ENCODE assay signal across 29 mouse cellular contexts in the genomic region with DNA sequence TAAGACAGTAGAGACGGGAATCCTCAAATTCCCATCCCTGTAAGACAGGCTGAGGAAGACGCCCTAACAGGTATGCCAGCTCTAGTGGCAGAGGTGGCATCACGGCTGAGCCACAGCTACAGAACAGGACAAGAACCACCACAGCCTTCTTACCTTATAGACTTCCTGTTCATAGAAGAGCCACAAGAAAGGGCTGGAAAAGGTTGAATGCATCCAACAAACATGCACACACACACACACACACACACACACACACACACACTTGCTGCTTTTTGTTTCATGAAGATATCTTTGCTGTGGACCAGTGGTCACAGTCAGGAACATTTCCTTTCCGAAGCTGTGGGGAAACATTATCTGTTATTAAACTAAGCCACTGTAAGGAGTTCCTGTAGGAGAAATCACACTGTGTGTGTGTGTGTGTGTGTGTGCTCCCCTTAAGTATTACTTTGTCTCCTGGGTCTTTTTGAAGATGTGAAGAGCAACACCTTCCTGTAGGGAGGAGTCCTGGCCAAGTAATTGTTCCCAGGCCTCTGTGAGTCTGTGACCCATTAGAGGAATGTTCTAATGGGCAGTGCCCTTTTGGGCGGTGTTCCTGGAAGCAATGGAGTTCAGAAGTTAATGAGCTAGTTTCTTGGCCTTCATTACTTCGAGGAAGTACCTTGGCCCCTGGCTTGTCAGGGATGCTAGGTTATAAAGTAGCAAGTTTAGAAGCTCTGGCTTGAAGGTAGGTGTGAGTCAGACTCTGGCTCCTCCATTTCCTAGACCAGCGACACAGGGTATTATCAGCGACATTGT. TPM values are rescaled to one million over a fixed set of nuclear protein-coding genes. Genes with fewer than 3 reads are reported as not detected.
DNase-seq lines count a peak whose midpoint lies in the region; ATAC-seq and TF ChIP-seq lines count a peak whose summit lies in the region.
"Had no signal": no experiment of that assay in that cellular context is flagged by ENCODE, and none has a peak within 500 bp of the region (broad histone marks: within the 10 kb centered on the region; RNA-seq: fewer than 3 reads in every experiment).

No protein-coding gene starts in this region.

- 69% methylated on average over 8 of the region's 8 CpGs for WGBS in intestine, postnatal 0 days

- H3K36me3 ChIP-seq in intestine, postnatal 0 days (ENCODE audit: control insufficient read depth, insufficient read depth), result no peaks in the 10 kb centered on the region
- H3K36me3 ChIP-seq: embryonic facial prominence, embryonic 15.5 days; heart, embryonic 13.5 days; hindbrain, embryonic 13.5 days; limb, embryonic 13.5 days; liver, embryonic 12.5 days had no signal

- H3K9ac ChIP-seq in intestine, postnatal 0 days (ENCODE audit: low read depth, low read length), result no peak overlapping the region
- H3K9ac ChIP-seq: embryonic facial prominence, embryonic 15.5 days; heart, embryonic 13.5 days; hindbrain, embryonic 13.5 days; limb, embryonic 13.5 days; liver, embryonic 12.5 days had no signal

- H3K4me3 ChIP-seq in intestine, postnatal 0 days (ENCODE audit: low read depth, low read length), result no peak overlapping the region
- H3K4me3 ChIP-seq: embryonic facial prominence, embryonic 15.5 days; heart, embryonic 13.5 days; hindbrain, embryonic 13.5 days; layer of hippocampus, adult 2 months; limb, embryonic 13.5 days; liver, embryonic 12.5 days had no signal

- H3K27me3 ChIP-seq in intestine, postnatal 0 days (replicated peaks; ENCODE audit: control insufficient read depth, insufficient read depth, low read length), result no peaks in the 10 kb centered on the region
- H3K27me3 ChIP-seq: embryonic facial prominence, embryonic 15.5 days; heart, embryonic 13.5 days; hindbrain, embryonic 13.5 days; limb, embryonic 13.5 days; liver, embryonic 12.5 days had no signal

- H3K4me1 ChIP-seq in intestine, postnatal 0 days (replicated peaks; ENCODE audit: control insufficient read depth, insufficient read depth, low read length), result no peaks in the 10 kb centered on the region
- H3K4me1 ChIP-seq: liver, embryonic 12.5 days had no signal

- H3K9me3 ChIP-seq in intestine, postnatal 0 days (ENCODE audit: control insufficient read depth), result no peaks in the 10 kb centered on the region
- H3K9me3 ChIP-seq: embryonic facial prominence, embryonic 15.5 days; heart, embryonic 13.5 days; hindbrain, embryonic 13.5 days; limb, embryonic 13.5 days; liver, embryonic 12.5 days had no signal

- 0 out of 2 replicates have a peak overlapping the region, but pooled peaks have one; percentile 8 for H3K27ac ChIP-seq in intestine, postnatal 0 days (ENCODE audit: low read depth, low read length)
- H3K27ac ChIP-seq: embryonic facial prominence, embryonic 15.5 days; heart, embryonic 13.5 days; hindbrain, embryonic 13.5 days; layer of hippocampus, adult 2 months; limb, embryonic 13.5 days; liver, embryonic 12.5 days had no signal

- H3K4me2 ChIP-seq in intestine, postnatal 0 days (replicated peaks; ENCODE audit: low read depth), result no peak overlapping the region
- H3K4me2 ChIP-seq: embryonic facial prominence, embryonic 15.5 days; heart, embryonic 13.5 days; hindbrain, embryonic 13.5 days; limb, embryonic 13.5 days; liver, embryonic 12.5 days; midbrain, embryonic 11.5 days had no signal

- peak; percentile 13 to 54 for DNase-seq in heart, adult 9 months (ENCODE audit: low spot score in 2 of 2)
- no peak for DNase-seq in heart, postnatal 4 days
- DNase-seq in thymus, postnatal 0 days (ENCODE audit: low spot score), result peak; percentile 27
- no peak for DNase-seq in thymus, postnatal 36 days
- DNase-seq in urinary bladder, postnatal 36 days (ENCODE audit: low spot score in 2 of 2), result no peak
- DNase-seq: adrenal gland, postnatal 10 days; cerebellum, adult 8-10 months; heart, postnatal 14 days; lung, adult 2 months; lung, postnatal 14 days; thymus, adult 18-20 months had no signal

- peak; percentile 57; the same call in 1 of the 2 replicates for ATAC-seq in intestine, postnatal 0 days
- no peak for ATAC-seq in inflammation-experienced regulatory T-cells, adult 6 months
- ATAC-seq: forebrain, embryonic 14.5 days; liver, embryonic 12.5 days had no signal

- no peak for TF ChIP-seq CTCF in intestine, postnatal 0 days (IDR thresholded peaks at IDR 0.05; ENCODE audit: low read depth)

RNA-seq across cellular contexts. Expression of gene Anapc15-ps, which starts 25.9 kb away (rescaled TPM):
- total RNA-seq in heart, postnatal 4 days (2021), result not detected
- not detected in 2 replicates for polyA plus RNA-seq in thymus, postnatal 0 days (2015; fragmentation: Nextera tagmentation; extraction: Ambion mirVana)
- polyA plus RNA-seq in intestine, postnatal 0 days (2015; fragmentation: Nextera tagmentation; extraction: Ambion mirVana), result not detected in 2 replicates
- not detected for polyA plus RNA-seq in inflammation-experienced regulatory T-cells, adult 6 months (2017; shearing (Covaris generic))
- total RNA-seq: adrenal gland, postnatal 10 days; gastrocnemius, adult 8-10 months; heart, postnatal 14 days; layer of hippocampus, adult 2 months; layer of hippocampus, postnatal 25 days; left cerebral cortex, postnatal 14 days; MEL; midbrain, postnatal 0 days; neutrophil, adult 5-6 weeks had no signal
- polyA plus RNA-seq: embryonic facial prominence, embryonic 15.5 days; forebrain, embryonic 14.5 days; heart, embryonic 13.5 days; hindbrain, embryonic 13.5 days; liver, embryonic 12.5 days; lung, adult 2 months; midbrain, embryonic 11.5 days; midbrain, postnatal 0 days; small intestine, adult 2 months; stomach, embryonic 16.5 days had no signal

Comparison
In these comparisons a context has a peak if more than half of its experiments do, and no peak if none do; other contexts are left out.
1. DNase-seq: peak in heart, adult 9 months (2 of 2) and thymus, postnatal 0 days (single experiment); none in heart, postnatal 4 days (single experiment), thymus, postnatal 36 days (0 of 2) and urinary bladder, postnatal 36 days (0 of 2).